Mouse (Mus musculus): ENCODE measurements around the gene Alpk3. TPM values are rescaled to one million over a fixed set of nuclear protein-coding genes. Genes with fewer than 3 reads are reported as not detected.

The Alpk3 gene
- polyA plus RNA-seq, 1 experiment from 2014 or later, result 0.34 TPM

DNA sequence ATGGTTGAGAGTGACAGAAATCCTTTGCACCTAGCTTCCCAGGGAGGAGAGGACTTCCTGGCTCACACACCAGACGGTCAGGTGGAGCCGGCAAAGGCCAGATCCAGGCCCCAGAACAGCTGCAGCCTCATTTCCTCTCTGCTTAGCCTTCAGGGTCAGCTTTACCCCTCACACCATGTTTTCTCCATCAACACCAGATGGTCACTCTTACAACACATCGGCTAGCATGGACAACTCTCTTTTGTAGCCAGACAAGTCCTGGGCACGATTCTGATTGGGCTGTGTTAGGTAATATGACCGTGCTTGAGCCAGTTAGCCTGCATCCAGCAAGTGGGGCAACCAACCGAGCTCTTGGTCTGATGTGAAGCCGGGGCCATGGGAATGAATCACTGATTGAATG, 74.5 kb downstream of the Alpk3 start:
- no peak for ATAC-seq (ENCODE audit: low FRiP score, low TSS enrichment)
- Histone ChIP-seq H3K9me3 (ENCODE audit: control insufficient read depth, low read length) (0 out of 2 replicates have a peak, but pooled peaks cover 4% of the 10 kb centered on the region), H3K4me3 (ENCODE audit: low read length) (no peak overlapping the region), H3K27ac (ENCODE audit: low read depth, low read length) (no peak overlapping the region), H3K27me3 (ENCODE audit: control insufficient read depth, insufficient read depth, low read length) (no peaks in the 10 kb centered on the region), H3K4me1 (ENCODE audit: control insufficient read depth, insufficient read depth, low read length) (peaks cover 20% of the 10 kb centered on the region; the same call in 1 of the 2 replicates), H3K36me3 (ENCODE audit: control insufficient read depth, insufficient read depth, low read length) (no peaks in the 10 kb centered on the region), H3K4me2 (replicated peaks; ENCODE audit: low read depth, low read length) (no peak overlapping the region), H3K9ac (ENCODE audit: low read depth, low read length) (no peak overlapping the region)
- WGBS, result 45% methylated on average over 7 of the region's 7 CpGs

DNA sequence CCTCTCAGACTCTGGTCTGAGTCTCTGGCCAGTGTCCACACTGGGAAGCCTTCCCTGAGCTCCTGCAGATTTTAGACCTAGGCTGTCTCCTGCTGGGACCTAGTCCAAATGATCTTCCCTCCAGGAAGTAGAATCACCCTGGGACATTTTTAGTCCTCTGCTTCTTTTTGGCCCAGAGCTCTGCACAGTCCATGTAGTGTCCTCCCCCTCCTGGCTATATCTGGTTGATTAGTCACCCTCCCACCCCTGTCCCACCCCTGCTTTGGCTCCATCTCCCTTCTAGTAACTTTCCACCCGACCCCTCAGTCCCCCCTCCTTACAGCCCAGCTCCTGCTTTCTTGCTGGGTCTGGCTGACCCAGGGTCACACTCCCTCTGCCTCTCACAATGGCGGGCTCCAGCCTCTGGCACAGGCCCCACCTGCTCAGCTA, 75.5 kb downstream of the Alpk3 start:
- Histone ChIP-seq H3K9ac (ENCODE audit: low read depth, low read length) (no peak overlapping the region), H3K36me3 (ENCODE audit: control insufficient read depth, insufficient read depth, low read length) (no peaks in the 10 kb centered on the region), H3K4me2 (replicated peaks; ENCODE audit: low read depth, low read length) (no peak overlapping the region), H3K4me1 (ENCODE audit: control insufficient read depth, insufficient read depth, low read length) (peaks cover 20% of the 10 kb centered on the region; the same call in 1 of the 2 replicates), H3K4me3 (ENCODE audit: low read length) (no peak overlapping the region), H3K27ac (ENCODE audit: low read depth, low read length) (no peak overlapping the region), H3K9me3 (ENCODE audit: control insufficient read depth, low read length) (0 out of 2 replicates have a peak, but pooled peaks cover 3% of the 10 kb centered on the region), H3K27me3 (ENCODE audit: control insufficient read depth, insufficient read depth, low read length) (no peaks in the 10 kb centered on the region)
- 13% methylated on average over 2 of the region's 2 CpGs for WGBS
- ATAC-seq (ENCODE audit: low FRiP score, low TSS enrichment), result peak; percentile 70

DNA sequence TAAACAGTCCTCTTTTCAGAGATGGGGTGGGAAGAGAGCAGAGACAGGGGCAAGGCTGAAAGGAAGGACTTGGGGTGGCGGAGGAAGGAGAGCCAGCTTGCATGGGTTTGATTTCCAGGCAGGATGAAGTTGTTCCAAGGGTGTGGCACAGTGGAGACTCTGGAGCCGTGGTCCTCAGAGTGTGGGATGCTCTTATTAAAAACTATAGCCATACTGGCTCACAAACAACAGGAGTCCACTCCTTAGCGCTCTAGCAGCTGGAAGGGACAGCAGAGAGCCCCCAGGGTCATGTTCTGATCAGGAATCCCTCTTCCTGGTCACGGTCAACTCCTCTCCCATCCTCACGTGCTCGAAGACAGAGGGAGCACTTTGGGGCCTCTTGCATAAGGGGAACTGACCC, 76.0 kb downstream of the Alpk3 start:
- Histone ChIP-seq H3K27ac (ENCODE audit: low read depth, low read length) (no peak overlapping the region), H3K27me3 (ENCODE audit: control insufficient read depth, insufficient read depth, low read length) (no peaks in the 10 kb centered on the region), H3K4me2 (replicated peaks; ENCODE audit: low read depth, low read length) (no peak overlapping the region), H3K9me3 (ENCODE audit: control insufficient read depth, low read length) (no peaks in the 10 kb centered on the region), H3K4me1 (ENCODE audit: control insufficient read depth, insufficient read depth, low read length) (peaks cover 20% of the 10 kb centered on the region; the same call in 1 of the 2 replicates), H3K9ac (ENCODE audit: low read depth, low read length) (no peak overlapping the region), H3K4me3 (ENCODE audit: low read length) (no peak overlapping the region), H3K36me3 (ENCODE audit: control insufficient read depth, insufficient read depth, low read length) (no peaks in the 10 kb centered on the region)
- WGBS, result 47% methylated on average over 6 of the region's 6 CpGs
- ATAC-seq (ENCODE audit: low FRiP score, low TSS enrichment), result no peak

DNA sequence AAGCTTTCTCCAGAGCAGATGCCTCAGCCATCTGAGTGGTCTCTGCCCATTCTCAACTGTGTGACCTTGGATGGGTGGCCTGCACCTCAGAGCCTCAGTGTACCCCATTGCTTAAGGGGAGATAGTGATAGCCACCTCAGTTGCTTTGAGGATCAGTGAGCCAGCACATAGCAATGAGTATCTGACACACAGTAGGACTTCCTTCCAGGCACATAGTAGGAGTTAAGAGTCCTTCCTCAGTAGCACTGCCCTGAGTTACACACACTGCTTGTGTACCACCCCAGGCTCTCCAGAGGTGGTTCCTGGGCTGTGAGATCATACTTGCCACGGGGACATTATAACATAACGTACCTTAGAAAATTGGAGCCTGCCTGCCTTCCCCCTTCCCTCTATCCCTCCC, 76.5 kb downstream of the Alpk3 start:
- H3K4me2 ChIP-seq (replicated peaks; ENCODE audit: low read depth, low read length), result no peak overlapping the region
- H3K9ac ChIP-seq (ENCODE audit: low read depth, low read length), result no peak overlapping the region
- WGBS, result 86% methylated on average over 2 of the region's 2 CpGs
- H3K27ac ChIP-seq (ENCODE audit: low read depth, low read length), result no peak overlapping the region
- ATAC-seq (ENCODE audit: low FRiP score, low TSS enrichment), result 0 out of 2 replicates have a peak, but pooled peaks have one; percentile 16
- no peak overlapping the region for H3K4me3 ChIP-seq (ENCODE audit: low read length)
- H3K36me3 ChIP-seq (ENCODE audit: control insufficient read depth, insufficient read depth, low read length), result no peaks in the 10 kb centered on the region
- no peaks in the 10 kb centered on the region for H3K9me3 ChIP-seq (ENCODE audit: control insufficient read depth, low read length)
- H3K4me1 ChIP-seq (ENCODE audit: control insufficient read depth, insufficient read depth, low read length), result peaks cover 20% of the 10 kb centered on the region; the same call in 1 of the 2 replicates
- H3K27me3 ChIP-seq (ENCODE audit: control insufficient read depth, insufficient read depth, low read length), result no peaks in the 10 kb centered on the region

DNA sequence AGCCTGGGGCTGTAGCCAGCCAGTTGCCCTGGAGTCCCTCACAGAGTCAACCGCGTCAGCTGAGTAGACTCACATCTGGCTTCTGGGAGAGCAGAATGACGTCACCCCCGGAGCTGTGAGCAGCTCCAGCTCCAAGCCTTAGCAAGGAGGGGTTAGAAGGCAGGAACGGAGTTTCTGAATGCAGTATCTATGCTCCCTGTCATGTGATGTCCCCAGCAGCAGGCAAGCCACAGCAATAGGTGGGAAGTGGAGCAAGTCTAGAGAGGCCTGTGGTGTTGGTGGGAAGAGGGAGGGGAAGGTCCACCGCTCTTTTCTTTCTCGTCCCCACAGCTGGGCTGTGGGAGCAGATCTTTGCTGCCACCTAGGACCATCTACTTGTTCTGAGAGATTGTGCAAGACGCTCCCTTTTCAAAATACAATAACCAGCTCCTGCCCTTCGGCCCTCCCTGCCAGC, 77.2 kb downstream of the Alpk3 start:
- peaks cover 20% of the 10 kb centered on the region; the same call in 1 of the 2 replicates for H3K4me1 ChIP-seq (ENCODE audit: control insufficient read depth, insufficient read depth, low read length)
- no peaks in the 10 kb centered on the region for H3K27me3 ChIP-seq (ENCODE audit: control insufficient read depth, insufficient read depth, low read length)
- H3K36me3 ChIP-seq (ENCODE audit: control insufficient read depth, insufficient read depth, low read length), result no peaks in the 10 kb centered on the region
- H3K4me3 ChIP-seq (ENCODE audit: low read length), result no peak overlapping the region
- H3K9me3 ChIP-seq (ENCODE audit: control insufficient read depth, low read length), result no peaks in the 10 kb centered on the region
- H3K27ac ChIP-seq (ENCODE audit: low read depth, low read length), result no peak overlapping the region
- H3K4me2 ChIP-seq (replicated peaks; ENCODE audit: low read depth, low read length), result peak overlapping the region; percentile 19
- WGBS, result 12% methylated on average over 9 of the region's 9 CpGs
- H3K9ac ChIP-seq (ENCODE audit: low read depth, low read length), result no peak overlapping the region
- ATAC-seq (ENCODE audit: low FRiP score, low TSS enrichment), result peak; percentile 71

DNA sequence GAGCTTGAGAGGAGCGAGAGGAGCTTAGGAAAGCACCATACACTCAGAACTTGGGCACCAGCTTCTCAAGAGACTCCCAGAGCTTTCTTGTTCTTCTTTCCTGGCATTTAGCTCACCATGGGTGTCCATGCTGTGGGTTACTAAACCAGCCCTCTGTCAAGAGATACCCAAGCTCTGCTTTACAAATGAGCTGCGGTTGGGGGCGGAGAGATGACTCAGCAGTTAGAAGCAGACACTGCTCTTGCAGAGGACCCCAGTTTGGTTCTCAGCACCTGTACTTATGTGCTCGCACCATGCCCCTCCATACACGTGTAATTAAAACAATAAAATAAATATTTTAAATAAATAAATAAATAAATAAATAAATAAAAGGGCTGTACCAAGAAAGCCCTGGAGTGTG, 79.9 kb downstream of the Alpk3 start:
- no peak overlapping the region for H3K4me2 ChIP-seq (replicated peaks; ENCODE audit: low read depth, low read length)
- H3K27me3 ChIP-seq (ENCODE audit: control insufficient read depth, insufficient read depth, low read length), result no peaks in the 10 kb centered on the region
- H3K9ac ChIP-seq (ENCODE audit: low read depth, low read length), result no peak overlapping the region
- no peaks in the 10 kb centered on the region for H3K36me3 ChIP-seq (ENCODE audit: control insufficient read depth, insufficient read depth, low read length)
- peaks cover 13% of the 10 kb centered on the region; the same call in 1 of the 2 replicates for H3K4me1 ChIP-seq (ENCODE audit: control insufficient read depth, insufficient read depth, low read length)
- no peak overlapping the region for H3K27ac ChIP-seq (ENCODE audit: low read depth, low read length)
- no peaks in the 10 kb centered on the region for H3K9me3 ChIP-seq (ENCODE audit: control insufficient read depth, low read length)
- WGBS, result 88% methylated on average over 5 of the region's 5 CpGs
- no peak overlapping the region for H3K4me3 ChIP-seq (ENCODE audit: low read length)
- ATAC-seq (ENCODE audit: low FRiP score, low TSS enrichment), result no peak

DNA sequence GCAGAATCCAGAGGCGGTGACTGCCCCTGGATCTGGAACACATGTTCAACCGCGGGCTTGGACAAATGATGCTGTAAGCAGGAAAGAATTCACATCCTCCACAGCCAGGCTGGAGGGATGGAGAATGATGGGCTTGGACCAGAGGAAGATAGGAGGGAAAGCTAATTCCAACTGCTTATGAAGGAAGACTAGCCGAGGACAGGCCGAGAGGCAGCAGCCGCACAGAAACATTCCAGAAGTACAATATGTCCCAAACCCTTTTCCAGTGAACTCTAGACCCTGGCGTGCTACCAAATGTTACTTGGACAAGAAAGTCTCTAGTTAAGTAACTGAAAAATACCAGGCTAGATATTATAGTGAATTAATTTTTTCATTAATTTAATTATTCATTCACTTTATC, 81.7 kb downstream of the Alpk3 start:
- Histone ChIP-seq H3K27me3 (ENCODE audit: control insufficient read depth, insufficient read depth, low read length) (no peaks in the 10 kb centered on the region), H3K4me1 (ENCODE audit: control insufficient read depth, insufficient read depth, low read length) (no peaks in the 10 kb centered on the region), H3K4me3 (ENCODE audit: low read length) (no peak overlapping the region), H3K36me3 (ENCODE audit: control insufficient read depth, insufficient read depth, low read length) (no peaks in the 10 kb centered on the region), H3K9me3 (ENCODE audit: control insufficient read depth, low read length) (no peaks in the 10 kb centered on the region), H3K9ac (ENCODE audit: low read depth, low read length) (no peak overlapping the region), H3K27ac (ENCODE audit: low read depth, low read length) (no peak overlapping the region), H3K4me2 (replicated peaks; ENCODE audit: low read depth, low read length) (no peak overlapping the region)
- 91% methylated on average over 7 of the region's 7 CpGs for WGBS
- no peak for ATAC-seq (ENCODE audit: low FRiP score, low TSS enrichment)

DNA sequence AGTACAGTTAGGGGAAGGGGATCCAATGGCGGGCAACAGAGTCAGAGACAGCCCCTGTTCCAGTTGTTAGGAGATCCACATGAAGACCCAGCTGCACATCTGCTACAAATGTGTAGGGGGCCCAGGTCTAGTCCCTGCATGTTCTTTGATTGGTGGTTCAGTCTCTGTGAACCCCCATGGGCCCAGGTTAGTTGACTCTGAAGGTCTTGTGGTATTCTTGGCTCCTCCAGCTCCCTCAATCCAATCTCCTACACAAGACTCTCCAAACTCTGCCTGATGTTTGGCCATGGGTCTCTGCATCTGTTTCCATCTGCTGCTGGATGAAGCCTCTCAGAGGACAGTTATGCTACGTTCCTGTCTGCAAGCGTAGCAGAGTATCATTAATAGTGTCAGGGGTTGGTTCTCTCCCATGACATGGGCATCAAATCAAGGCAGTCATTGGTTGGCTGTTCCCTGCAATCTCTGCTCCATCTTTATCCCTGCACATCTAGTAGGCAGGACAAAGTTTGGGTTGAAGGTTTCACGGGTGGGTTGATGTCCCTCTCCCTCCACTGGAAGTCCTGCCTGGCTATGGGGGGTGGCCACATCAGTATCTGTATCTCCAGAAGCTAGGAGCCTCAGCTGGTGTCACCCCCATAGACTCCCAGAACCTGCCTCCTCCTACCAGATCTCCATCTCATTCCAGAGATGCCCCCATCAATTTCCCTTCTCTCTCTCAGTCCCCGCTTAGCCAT, 82.4 kb downstream of the Alpk3 start:
- no peaks in the 10 kb centered on the region for H3K27me3 ChIP-seq (ENCODE audit: control insufficient read depth, insufficient read depth, low read length)
- H3K4me3 ChIP-seq (ENCODE audit: low read length), result no peak overlapping the region
- no peaks in the 10 kb centered on the region for H3K36me3 ChIP-seq (ENCODE audit: control insufficient read depth, insufficient read depth, low read length)
- WGBS, result 82% methylated on average over 5 of the region's 5 CpGs
- no peaks in the 10 kb centered on the region for H3K9me3 ChIP-seq (ENCODE audit: control insufficient read depth, low read length)
- no peak for ATAC-seq (ENCODE audit: low FRiP score, low TSS enrichment)
- no peak overlapping the region for H3K27ac ChIP-seq (ENCODE audit: low read depth, low read length)
- no peak overlapping the region for H3K4me2 ChIP-seq (replicated peaks; ENCODE audit: low read depth, low read length)
- H3K4me1 ChIP-seq (ENCODE audit: control insufficient read depth, insufficient read depth, low read length), result no peaks in the 10 kb centered on the region
- no peak overlapping the region for H3K9ac ChIP-seq (ENCODE audit: low read depth, low read length)

DNA sequence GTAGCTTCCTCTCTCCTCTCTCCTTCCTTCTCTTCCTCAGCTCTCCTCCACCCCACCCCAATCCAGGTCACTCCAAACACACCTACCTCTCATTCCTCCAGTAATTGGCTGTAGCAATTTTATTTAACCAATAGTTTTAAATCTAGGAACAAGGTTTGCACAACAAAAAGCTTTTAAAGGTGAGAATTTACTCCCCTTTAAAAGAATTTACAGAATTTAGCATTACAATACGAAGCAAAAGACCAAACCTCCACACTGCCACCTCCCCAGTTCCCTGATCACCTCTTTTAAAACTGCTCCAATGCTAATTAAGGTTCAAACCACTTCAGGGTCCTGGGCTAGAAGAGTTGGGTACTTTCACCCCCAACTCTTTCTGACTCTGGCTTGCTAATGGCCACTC, 84.1 kb downstream of the Alpk3 start:
- no peaks in the 10 kb centered on the region for H3K36me3 ChIP-seq (ENCODE audit: control insufficient read depth, insufficient read depth, low read length)
- no peaks in the 10 kb centered on the region for H3K9me3 ChIP-seq (ENCODE audit: control insufficient read depth, low read length)
- no peak overlapping the region for H3K9ac ChIP-seq (ENCODE audit: low read depth, low read length)
- no peak for ATAC-seq (ENCODE audit: low FRiP score, low TSS enrichment)
- H3K27me3 ChIP-seq (ENCODE audit: control insufficient read depth, insufficient read depth, low read length), result no peaks in the 10 kb centered on the region
- no peaks in the 10 kb centered on the region for H3K4me1 ChIP-seq (ENCODE audit: control insufficient read depth, insufficient read depth, low read length)
- 65% methylated on average over 1 of the region's 1 CpGs for WGBS
- H3K4me3 ChIP-seq (ENCODE audit: low read length), result no peak overlapping the region
- no peak overlapping the region for H3K27ac ChIP-seq (ENCODE audit: low read depth, low read length)
- no peak overlapping the region for H3K4me2 ChIP-seq (replicated peaks; ENCODE audit: low read depth, low read length)

Data from kidney, embryonic 14.5 days (tissue).